Mouse (Mus musculus): ENCODE data around the gene Zfp605. TPM values are rescaled to one million over a fixed set of nuclear protein-coding genes. Genes with fewer than 3 reads are reported as not detected.
A peak's percentile ranks its signal among the peaks of the same experiment; 100 is the strongest.
"Not testable (repeated sequence)": the region's sequence is repeated elsewhere in the genome, so short reads cannot be mapped to it uniquely, and the experiment has no call there.

Gene Zfp605
- polyA plus RNA-seq, 1 experiment from 2014 or later, result 3.4 TPM

- Histone ChIP-seq H3K4me1 (peaks cover 35% of the 10 kb centered on the region), H3K9me3 (no peaks in the 10 kb centered on the region), H3K27ac (no peak overlapping the region), H3K36me3 (peaks cover 44% of the 10 kb centered on the region), H3K27me3 (ENCODE audit: insufficient read depth, poor library complexity, severe bottlenecking) (peaks cover 34% of the 10 kb centered on the region), H3K4me3 (no peak overlapping the region; the same call in 1 of the 2 replicates)
- 87% methylated on average over 13 of the region's 13 CpGs for WGBS
- no peak for DNase-seq (ENCODE audit: low spot score)
Measured at GRCm38 (mm10) chr5:110102429-110102828, 7.5 kb upstream of the Zfp605 start.

- peaks cover 44% of the 10 kb centered on the region for H3K36me3 ChIP-seq
- H3K4me3 ChIP-seq, result no peak overlapping the region
- peaks cover 34% of the 10 kb centered on the region for H3K27me3 ChIP-seq (ENCODE audit: insufficient read depth, poor library complexity, severe bottlenecking)
- H3K27ac ChIP-seq, result no peak overlapping the region
- 94% methylated on average over 19 of the region's 19 CpGs for WGBS
- DNase-seq (ENCODE audit: low spot score), result no peak
- H3K4me1 ChIP-seq, result peaks cover 35% of the 10 kb centered on the region
- H3K9me3 ChIP-seq, result no peaks in the 10 kb centered on the region
Measured at GRCm38 (mm10) chr5:110102853-110103625, 6.9 kb upstream of the Zfp605 start.

- DNase-seq (ENCODE audit: low spot score), result no peak
- Histone ChIP-seq H3K4me1 (peaks cover 35% of the 10 kb centered on the region), H3K4me3 (no peak overlapping the region), H3K9me3 (no peaks in the 10 kb centered on the region), H3K36me3 (peaks cover 44% of the 10 kb centered on the region), H3K27me3 (ENCODE audit: insufficient read depth, poor library complexity, severe bottlenecking) (peaks cover 27% of the 10 kb centered on the region), H3K27ac (no peak overlapping the region)
- WGBS, result 94% methylated on average over 27 of the region's 27 CpGs
Measured at GRCm38 (mm10) chr5:110103901-110104615, 5.8 kb upstream of the Zfp605 start.

- H3K9me3 ChIP-seq, result no peaks in the 10 kb centered on the region
- H3K4me1 ChIP-seq, result peaks cover 35% of the 10 kb centered on the region
- 94% methylated on average over 36 of the region's 36 CpGs for WGBS
- peaks cover 22% of the 10 kb centered on the region for H3K27me3 ChIP-seq (ENCODE audit: insufficient read depth, poor library complexity, severe bottlenecking)
- no peak overlapping the region for H3K4me3 ChIP-seq
- DNase-seq (ENCODE audit: low spot score), result no peak
- H3K27ac ChIP-seq, result no peak overlapping the region
- peaks cover 44% of the 10 kb centered on the region for H3K36me3 ChIP-seq
Measured at GRCm38 (mm10) chr5:110104616-110105380, 5.1 kb upstream of the Zfp605 start.

- no peaks in the 10 kb centered on the region for H3K9me3 ChIP-seq
- H3K27me3 ChIP-seq (ENCODE audit: insufficient read depth, poor library complexity, severe bottlenecking), result peaks cover 7% of the 10 kb centered on the region
- 95% methylated on average over 26 of the region's 26 CpGs for WGBS
- H3K27ac ChIP-seq, result no peak overlapping the region
- H3K4me3 ChIP-seq, result peak overlapping the region; percentile 94
- peaks cover 22% of the 10 kb centered on the region for H3K4me1 ChIP-seq
- no peak for DNase-seq (ENCODE audit: low spot score)
- H3K36me3 ChIP-seq, result peaks cover 44% of the 10 kb centered on the region
Measured at GRCm38 (mm10) chr5:110106140-110106871, 3.6 kb upstream of the Zfp605 start.

GRCm38 (mm10) chr5:110106901-110107564, 2.9 kb upstream of the Zfp605 start:
- Histone ChIP-seq H3K27ac (peak overlapping the region; percentile 99), H3K9me3 (no peaks in the 10 kb centered on the region), H3K36me3 (peaks cover 44% of the 10 kb centered on the region), H3K4me1 (peaks cover 15% of the 10 kb centered on the region), H3K4me3 (peak overlapping the region; percentile 94), H3K27me3 (ENCODE audit: insufficient read depth, poor library complexity, severe bottlenecking) (0 out of 2 replicates have a peak, but pooled peaks cover 3% of the 10 kb centered on the region)
- DNase-seq (ENCODE audit: low spot score), result no peak
- 16% methylated on average over 40 of the region's 41 CpGs for WGBS

- H3K27ac ChIP-seq, result peak within 1 kb of the TSS; percentile 99
- peak within 1 kb of the TSS; percentile 94 for H3K4me3 ChIP-seq
- H3K27me3 ChIP-seq (ENCODE audit: insufficient read depth, poor library complexity, severe bottlenecking), result no peaks in the 10 kb centered on the region
- peaks cover 12% of the 10 kb centered on the region for H3K4me1 ChIP-seq
- peaks cover 43% of the 10 kb centered on the region for H3K36me3 ChIP-seq
- under 1% methylated on average over 70 of the region's 71 CpGs for WGBS
- DNase-seq (ENCODE audit: low spot score), result peak; percentile 99
- no peaks in the 10 kb centered on the region for H3K9me3 ChIP-seq
Measured at GRCm38 (mm10) chr5:110107581-110108304, 2.1 kb upstream of the Zfp605 start, which contains the start of gene Gtpbp6. TSS of gene Gtpbp6 (minus strand) at chr5:110108197.

- H3K27ac ChIP-seq, result peak overlapping the region; percentile 99
- H3K27me3 ChIP-seq (ENCODE audit: insufficient read depth, poor library complexity, severe bottlenecking), result no peaks in the 10 kb centered on the region
- WGBS, result under 1% methylated on average over 7 of the region's 7 CpGs
- peak overlapping the region; percentile 94 for H3K4me3 ChIP-seq
- no peaks in the 10 kb centered on the region for H3K9me3 ChIP-seq
- H3K4me1 ChIP-seq, result peaks cover 12% of the 10 kb centered on the region
- DNase-seq (ENCODE audit: low spot score), result no peak
- H3K36me3 ChIP-seq, result peaks cover 42% of the 10 kb centered on the region
Measured at GRCm38 (mm10) chr5:110108305-110108628, 1.6 kb upstream of the Zfp605 start.

- not testable (repeated sequence) for H3K4me3 ChIP-seq; H3K9me3 ChIP-seq; H3K27me3 ChIP-seq (ENCODE audit: insufficient read depth, poor library complexity, severe bottlenecking); DNase-seq (ENCODE audit: low spot score); H3K27ac ChIP-seq; H3K4me1 ChIP-seq
- WGBS, result 75% methylated on average over 3 of the region's 3 CpGs
- peaks cover 58% of the 10 kb centered on the region for H3K36me3 ChIP-seq
Measured at GRCm38 (mm10) chr5:110122380-110122779, 12.5 kb downstream of the Zfp605 start.

- 4% methylated on average over 46 of the region's 46 CpGs for WGBS
- peak within 1 kb of the TSS; percentile 84 for H3K4me3 ChIP-seq
- H3K27ac ChIP-seq, result peak within 1 kb of the TSS; percentile 84
- H3K9me3 ChIP-seq, result 0 out of 2 replicates have a peak, but pooled peaks cover 5% of the 10 kb centered on the region
- H3K4me1 ChIP-seq, result 0 out of 2 replicates have a peak, but pooled peaks cover 3% of the 10 kb centered on the region
- peaks cover 16% of the 10 kb centered on the region for H3K36me3 ChIP-seq
- H3K27me3 ChIP-seq (ENCODE audit: insufficient read depth, poor library complexity, severe bottlenecking), result no peaks in the 10 kb centered on the region
- peak; percentile 100 for DNase-seq (ENCODE audit: low spot score)
Measured at GRCm38 (mm10) chr5:110135293-110136086, 25.6 kb downstream of the Zfp605 start, which contains the start of gene Chfr. TSS of gene Chfr (plus strand) at chr5:110135842.

GRCm38 (mm10) chr5:110136087-110136464, 26.2 kb downstream of the Zfp605 start:
- Histone ChIP-seq H3K4me1 (0 out of 2 replicates have a peak, but pooled peaks cover 3% of the 10 kb centered on the region), H3K4me3 (peak overlapping the region; percentile 84), H3K9me3 (0 out of 2 replicates have a peak, but pooled peaks cover 5% of the 10 kb centered on the region), H3K27ac (peak overlapping the region; percentile 84), H3K27me3 (ENCODE audit: insufficient read depth, poor library complexity, severe bottlenecking) (no peaks in the 10 kb centered on the region), H3K36me3 (peaks cover 19% of the 10 kb centered on the region)
- no peak for DNase-seq (ENCODE audit: low spot score)
- WGBS, result 8% methylated on average over 18 of the region's 18 CpGs
